Comparison of ENCODE assay signal across 11 mouse cellular contexts in the genomic region with DNA sequence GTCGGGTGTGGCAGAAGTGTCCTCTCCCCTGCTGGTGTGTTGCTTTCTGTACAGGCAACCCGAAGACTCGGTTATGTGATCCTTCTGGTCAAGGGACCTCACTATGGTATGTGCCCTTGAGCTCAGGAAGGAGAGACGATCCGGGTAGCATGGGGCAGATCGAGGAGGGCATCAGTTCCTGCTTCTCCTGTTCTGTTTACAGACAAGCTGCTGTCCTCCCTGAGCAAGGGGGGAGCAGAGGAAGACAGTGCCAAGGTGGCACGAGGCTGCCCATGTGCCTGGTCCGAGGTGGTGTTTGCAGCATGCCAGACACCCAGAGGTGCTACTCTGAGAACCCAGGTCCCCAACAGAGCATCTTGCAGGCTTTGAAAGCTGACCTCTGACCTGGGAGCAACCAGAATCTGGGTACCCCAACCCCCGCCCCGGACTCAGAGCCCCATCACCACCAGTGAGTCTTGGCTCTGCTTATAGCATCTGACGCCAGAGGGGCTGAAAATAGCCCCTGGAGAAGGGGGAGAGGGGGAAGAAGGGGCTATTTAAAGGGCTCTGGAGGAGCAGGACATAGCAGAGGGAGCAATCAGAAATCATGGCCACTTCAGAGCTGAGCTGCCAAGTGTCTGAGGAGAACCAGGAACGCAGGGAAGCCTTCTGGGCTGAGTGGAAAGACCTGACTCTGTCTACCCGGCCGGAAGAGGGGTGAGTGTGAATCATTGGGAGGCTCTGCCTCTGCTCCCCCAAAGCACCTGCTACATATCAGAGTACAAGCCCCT. TPM values are rescaled to one million over a fixed set of nuclear protein-coding genes. Genes with fewer than 3 reads are reported as not detected.
DNase-seq lines count a peak whose midpoint lies in the region; ATAC-seq and TF ChIP-seq lines count a peak whose summit lies in the region.
"Had no signal": no experiment of that assay in that cellular context is flagged by ENCODE, and none has a peak within 500 bp of the region (broad histone marks: within the 10 kb centered on the region; RNA-seq: fewer than 3 reads in every experiment).

A gene (plus strand): TSS at position 551 of the 770 bp plus-strand sequence.

- TF ChIP-seq CTCF in E14TG2a.4 (conservative IDR thresholded peaks at IDR 0.05; ENCODE audit: low read length) = no peak

- peaks cover 68% of the 10 kb centered on the region for H3K4me1 ChIP-seq in E14TG2a.4 (replicated peaks; ENCODE audit: low read depth, low read length)
- H3K4me1 ChIP-seq in heart, embryonic 10.5 days = peaks cover 85% of the 10 kb centered on the region
- H3K4me1 ChIP-seq: stomach, embryonic 15.5 days had no signal

- DNase-seq in frontal cortex, postnatal 14 days (ENCODE audit: low spot score in 2 of 2) = no peak
- DNase-seq in cerebellum, postnatal 25 days = peak; percentile 56 to 68
- peak; percentile 88 for DNase-seq in heart, embryonic 10.5 days (ENCODE audit: low spot score)
- DNase-seq in T-cell, adult 2 months (ENCODE audit: low spot score) = no peak
- no peak for DNase-seq in adrenal gland, adult (ENCODE audit: inconsistent age in 2 of 2, low spot score in 1 of 2)
- DNase-seq: left cerebral cortex, postnatal 4 days had no signal

- 42% methylated on average over 14 of the region's 14 CpGs for WGBS in heart, embryonic 10.5 days

- H3K4me3 ChIP-seq in E14TG2a.4 (replicated peaks; ENCODE audit: low read length) = peak within 1 kb of the TSS; percentile 66
- peak within 1 kb of the TSS; percentile 50 for H3K4me3 ChIP-seq in heart, embryonic 10.5 days
- H3K4me3 ChIP-seq: embryonic facial prominence, embryonic 15.5 days; stomach, embryonic 15.5 days had no signal

- ATAC-seq in frontal cortex, adult (ENCODE audit: low TSS enrichment) = peak; percentile 29; the same call in 1 of the 2 replicates
- ATAC-seq in activated CD4-positive, CD25-positive, alpha-beta regulatory T cell, adult 4 months = no peak

- peaks cover 25% of the 10 kb centered on the region for H3K36me3 ChIP-seq in E14TG2a.4 (ENCODE audit: insufficient read depth, low read length)
- peaks cover 31% of the 10 kb centered on the region for H3K36me3 ChIP-seq in heart, embryonic 10.5 days

- peak within 1 kb of the TSS; percentile 91 for H3K27ac ChIP-seq in heart, embryonic 10.5 days
- H3K27ac ChIP-seq: embryonic facial prominence, embryonic 15.5 days; stomach, embryonic 15.5 days had no signal

- peaks cover 61% of the 10 kb centered on the region for H3K27me3 ChIP-seq in E14TG2a.4 (ENCODE audit: insufficient read depth, low read length)
- peaks cover 46% of the 10 kb centered on the region for H3K27me3 ChIP-seq in heart, embryonic 10.5 days (ENCODE audit: insufficient read depth, poor library complexity, severe bottlenecking)

- no peaks in the 10 kb centered on the region for H3K9me3 ChIP-seq in E14TG2a.4 (ENCODE audit: low read length)
- no peaks in the 10 kb centered on the region for H3K9me3 ChIP-seq in heart, embryonic 10.5 days
- H3K9me3 ChIP-seq: embryonic facial prominence, embryonic 15.5 days; stomach, embryonic 15.5 days had no signal

RNA-seq across cellular contexts. Expression of the gene that starts here (rescaled TPM):
- 86.0 and 159 TPM in 2 replicates for polyA plus RNA-seq in heart, embryonic 10.5 days (2016; fragmentation: Nextera tagmentation; extraction: Ambion mirVana)
- not detected for polyA plus RNA-seq in activated CD4-positive, CD25-positive, alpha-beta regulatory T cell, adult 4 months (2017; shearing (Covaris generic))

Comparison
In these comparisons a context has a peak if more than half of its experiments do, and no peak if none do; other contexts are left out.
1. RNA of the gene that starts here (polyA plus RNA-seq): 86.0 to 159 TPM in heart, embryonic 10.5 days; not detected in activated CD4-positive, CD25-positive, alpha-beta regulatory T cell, adult 4 months; every median in the first group is over 10 times any median in the second.
2. DNase-seq: peak in cerebellum, postnatal 25 days (2 of 2) and heart, embryonic 10.5 days (single experiment); none in frontal cortex, postnatal 14 days (0 of 2), T-cell, adult 2 months (single experiment) and adrenal gland, adult (0 of 2).